Mouse (Mus musculus) left cerebral cortex, adult 8-10 months (tissue): Measurements from ENCODE around the gene L3mbtl2. TPM values are rescaled to one million over a fixed set of nuclear protein-coding genes. Genes with fewer than 3 reads are reported as not detected.
"Not testable (repeated sequence)": the region's sequence is repeated elsewhere in the genome, so short reads cannot be mapped to it uniquely, and the experiment has no call there.

Experiments used
- DNase-seq, 2 experiments: peaks; one replicate each; pipeline ENCODE4 v3.0.0; 2022; ENCODE audit warnings: low spot score in 2 of 2
- total RNA-seq, 4 experiments: library from RNA; stranded (reverse); gene quantifications; 2 replicates each; pipeline ENCODE4 v1.2.4; 2022

The L3mbtl2 gene
- 10 to 100 TPM; 39.8 to 45.8 (median 43.9) TPM for total RNA-seq

- DNase-seq, result peak; percentile 81 to 90
These were observed at the start of gene L3mbtl2 for GRCm38 (mm10) chr15:81663697-81664561. Gene L3mbtl2, plus strand, starts transcription at chr15:81663889.

GRCm38 (mm10) chr15:81649516-81650455 lies 13.9 kb upstream of the L3mbtl2 start:
- DNase-seq, result no peak

GRCm38 (mm10) chr15:81650636-81651035 lies 13.1 kb upstream of the L3mbtl2 start:
- DNase-seq, result no peak

GRCm38 (mm10) chr15:81661701-81662100 lies 2.0 kb upstream of the L3mbtl2 start:
- DNase-seq, result no peak

- no peak for DNase-seq
These were observed 408 bp upstream of the L3mbtl2 start for GRCm38 (mm10) chr15:81663281-81663680.

GRCm38 (mm10) chr15:81666957-81667356 lies 3.3 kb downstream of the L3mbtl2 start:
- no peak for DNase-seq

GRCm38 (mm10) chr15:81670231-81670640 lies 6.5 kb downstream of the L3mbtl2 start:
- no peak for DNase-seq

- DNase-seq, result no peak
These were observed 12.9 kb downstream of the L3mbtl2 start for GRCm38 (mm10) chr15:81676637-81677036.

- DNase-seq, result no peak
These were observed 16.7 kb downstream of the L3mbtl2 start for GRCm38 (mm10) chr15:81680301-81680805.

GRCm38 (mm10) chr15:81693366-81693966 lies 29.8 kb downstream of the L3mbtl2 start:
- no peak for DNase-seq

- peak; percentile 59 to 64 for DNase-seq
These were observed 30.5 kb downstream of the L3mbtl2 start for GRCm38 (mm10) chr15:81693967-81694881.

- no peak for DNase-seq
These were observed 31.2 kb downstream of the L3mbtl2 start for GRCm38 (mm10) chr15:81694891-81695290.

- DNase-seq, result peak in 1 of 2 experiments; percentile 61
These were observed 33.5 kb downstream of the L3mbtl2 start, which contains the start of gene Chadl for GRCm38 (mm10) chr15:81697175-81697574. Gene Chadl, minus strand, starts transcription at chr15:81697287.

- no peak for DNase-seq
These were observed 34.2 kb downstream of the L3mbtl2 start for GRCm38 (mm10) chr15:81697847-81698246.

GRCm38 (mm10) chr15:81698532-81698931 lies 34.8 kb downstream of the L3mbtl2 start:
- no peak for DNase-seq

GRCm38 (mm10) chr15:81700161-81700560 lies 36.5 kb downstream of the L3mbtl2 start:
- DNase-seq, result no peak

- DNase-seq, result no peak
These were observed 36.9 kb downstream of the L3mbtl2 start for GRCm38 (mm10) chr15:81700601-81701000.

GRCm38 (mm10) chr15:81701350-81701749 lies 37.7 kb downstream of the L3mbtl2 start:
- DNase-seq, result not testable (repeated sequence)

GRCm38 (mm10) chr15:81702306-81703093 lies 38.8 kb downstream of the L3mbtl2 start:
- no peak for DNase-seq
